Mouse (Mus musculus) MEL (cell line): ENCODE measurements around the gene Tgm5.

Experiments
- CTCF ChIP-seq, 3 experiments: IDR thresholded peaks in 2 of 3; conservative IDR thresholded peaks in 1 of 3; 2 replicates each; pipeline ENCODE4 v1.5.1; 2011 to 2012; ENCODE audit warnings: low read length in 3 of 3, low read depth in 2 of 3, mild to moderate bottlenecking in 2 of 3, improper control_type of control experiment in 1 of 3, inconsistent platforms in 1 of 3, mixed read lengths in 1 of 3, moderate library complexity in 1 of 3; ENCODE audit not compliant: control insufficient read depth in 1 of 3, insufficient read depth in 1 of 3, poor library complexity in 1 of 3, severe bottlenecking in 1 of 3
- EP300 ChIP-seq, 2 experiments: IDR thresholded peaks; 2 replicates each; pipeline ENCODE4 v1.6.1; 2011; ENCODE audit warnings: improper control_type of control experiment in 2 of 2, low read length in 2 of 2, low read depth in 1 of 2, mild to moderate bottlenecking in 1 of 2
- HCFC1 ChIP-seq: IDR thresholded peaks from 2 replicates; pipeline ENCODE4 v1.6.1; 2012; ENCODE audit warnings: low read depth, mild to moderate bottlenecking, inconsistent platforms, low read length, improper control_type of control experiment, moderate library complexity
- MAX ChIP-seq: IDR thresholded peaks from 2 replicates; pipeline ENCODE4 v1.6.1; 2011; ENCODE audit warnings: low read length, improper control_type of control experiment
- MAZ ChIP-seq: IDR thresholded peaks from 2 replicates; pipeline ENCODE4 v1.6.1; 2012; ENCODE audit warnings: low read depth, mild to moderate bottlenecking, inconsistent platforms, low read length, improper control_type of control experiment
- TAL1 ChIP-seq: IDR thresholded peaks from 2 replicates; pipeline ENCODE4 v1.6.1; 2012; ENCODE audit warnings: mild to moderate bottlenecking, inconsistent platforms, low read length, moderate library complexity, mixed read lengths
- TCF12 ChIP-seq: IDR thresholded peaks from 2 replicates; pipeline ENCODE4 v1.6.1; 2014; ENCODE audit warnings: low read depth, mild to moderate bottlenecking, inconsistent platforms, low read length, improper control_type of control experiment, moderate library complexity
- USF1 ChIP-seq: IDR thresholded peaks from 2 replicates; pipeline ENCODE4 v1.6.1; 2014; ENCODE audit warnings: low read depth, mild to moderate bottlenecking, inconsistent platforms, low read length, improper control_type of control experiment, moderate library complexity
- ZKSCAN1 ChIP-seq: IDR thresholded peaks from 2 replicates; pipeline ENCODE4 v1.6.1; 2012; ENCODE audit warnings: low read depth, mild to moderate bottlenecking, inconsistent platforms, low read length, improper control_type of control experiment, moderate library complexity
- ZNF384 ChIP-seq: IDR thresholded peaks from 2 replicates; pipeline ENCODE4 v1.6.1; 2012; ENCODE audit warnings: low read depth, mild to moderate bottlenecking, inconsistent platforms, low read length, improper control_type of control experiment

DNA sequence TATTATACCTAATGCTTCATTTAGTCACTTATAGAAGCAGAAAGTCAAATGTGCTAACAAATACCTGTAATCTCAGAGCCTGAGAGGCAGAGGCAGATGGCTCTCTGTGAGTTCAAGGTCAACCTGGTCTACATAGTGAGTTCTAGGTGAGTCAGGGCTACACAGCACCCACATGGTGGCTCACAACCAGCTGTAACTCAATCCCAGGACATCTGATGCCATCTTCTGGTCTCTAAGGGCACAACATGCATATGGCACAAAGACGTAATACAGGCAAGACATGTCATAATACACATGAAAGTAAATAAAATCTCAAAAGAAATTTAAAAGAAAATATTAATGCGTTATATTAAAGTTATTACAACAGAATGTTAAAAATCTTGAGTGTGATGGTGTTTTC is 82.1 kb downstream of the Tgm5 start:
- peak; percentile 23 to 73 (median 26); a peak in 5 of 6 replicates for TF ChIP-seq CTCF (IDR thresholded peaks at IDR 0.05 in 2 of 3, conservative IDR thresholded peaks at IDR 0.05 in 1 of 3; ENCODE audit: control insufficient read depth in 1 of 3, insufficient read depth in 1 of 3, low read depth in 2 of 3, low read length in 3 of 3, poor library complexity in 1 of 3, severe bottlenecking in 1 of 3)
- no peak for TF ChIP-seq EP300 (IDR thresholded peaks at IDR 0.05; ENCODE audit: low read depth in 1 of 2, low read length in 2 of 2)
- no peak for TF ChIP-seq USF1
- no peak for TF ChIP-seq ZKSCAN1
- TF ChIP-seq MAZ, result no peak
- no peak for TF ChIP-seq TCF12
- no peak for TF ChIP-seq HCFC1
- no peak for TF ChIP-seq TAL1
- TF ChIP-seq ZNF384, result no peak
- TF ChIP-seq MAX, result no peak
